Mouse (Mus musculus) kidney, adult 2 months (tissue): ENCODE data around the gene Cdca7l.

ENCODE experiments used
- CTCF ChIP-seq: fragments of 200-500 bp; conservative IDR thresholded peaks from 2 replicates; pipeline ENCODE4 v1.5.1; 2011; ENCODE audit warnings: low read depth, mild to moderate bottlenecking, control low read depth, low read length, moderate library complexity, mixed read lengths; ENCODE audit not compliant: insufficient read depth, insufficient read length
- POLR2A ChIP-seq: fragments of 200-500 bp; IDR thresholded peaks from one replicate; pipeline ENCODE4 v1.6.1; 2011; ENCODE audit warnings: low read depth, low read length, control low read depth

DNA sequence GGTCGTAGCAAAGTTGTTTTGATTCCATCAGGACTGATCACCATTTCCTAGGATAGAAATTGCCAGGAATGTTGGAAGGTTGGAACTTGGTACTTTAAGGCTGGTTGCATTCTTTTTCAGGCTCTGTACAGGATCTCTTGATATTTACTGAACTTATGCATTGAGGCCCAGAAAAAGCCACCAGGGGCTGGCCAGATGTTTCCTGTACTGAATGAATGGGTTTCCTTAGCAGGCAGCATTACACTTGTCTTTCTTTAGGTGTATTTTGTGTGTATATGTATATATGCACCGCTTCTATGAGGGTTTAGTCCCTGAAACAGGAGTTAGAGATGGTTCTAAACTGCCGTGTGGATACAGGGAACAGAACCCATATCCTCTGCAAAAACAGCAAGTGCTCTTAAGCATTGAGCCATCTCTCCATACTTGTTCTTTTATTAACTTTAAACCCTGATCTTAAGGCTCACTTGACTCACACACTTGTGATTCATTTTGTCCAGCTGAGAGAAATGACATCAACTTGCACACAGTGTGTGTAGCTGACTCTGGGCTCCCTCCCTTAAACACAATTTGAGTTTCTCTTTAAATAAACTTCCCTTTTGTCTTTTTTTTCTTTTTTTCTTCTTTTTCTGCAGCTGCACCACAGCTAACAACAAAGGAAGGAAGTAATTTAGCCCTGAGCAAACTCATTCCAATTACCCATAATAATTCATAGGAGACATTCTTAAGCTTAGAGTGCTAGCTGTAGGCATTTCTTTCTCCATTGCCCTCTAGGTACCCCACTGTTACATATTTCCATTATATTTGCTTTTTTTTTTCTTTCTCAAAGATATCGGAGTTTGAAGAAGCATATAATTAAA is 63.8 kb downstream of the Cdca7l start:
- no peak for TF ChIP-seq CTCF
- TF ChIP-seq POLR2A = no peak
